Mouse (Mus musculus) common myeloid progenitor, adult 5-6 weeks (primary cell): ENCODE measurements around the gene Faf1. TPM values are rescaled to one million over a fixed set of nuclear protein-coding genes. Genes with fewer than 3 reads are reported as not detected.

ENCODE experiments used
- ATAC-seq: replicated peaks from 2 replicates; pipeline ENCODE4 v1.8.0; 2016; ENCODE audit warnings: low read depth, mild to moderate bottlenecking, moderate TSS enrichment, inconsistent platforms; ENCODE audit not compliant: poor library complexity, severe bottlenecking
- total RNA-seq: library from RNA; stranded (forward); fragments of 200-1000, 187-1606 nt; gene quantifications from 2 replicates; pipeline ENCODE4 v1.2.3, GENCODE M21; 2017

Faf1 gene
- total RNA-seq: 59.8 and 74.9 TPM in 2 replicates

DNA sequence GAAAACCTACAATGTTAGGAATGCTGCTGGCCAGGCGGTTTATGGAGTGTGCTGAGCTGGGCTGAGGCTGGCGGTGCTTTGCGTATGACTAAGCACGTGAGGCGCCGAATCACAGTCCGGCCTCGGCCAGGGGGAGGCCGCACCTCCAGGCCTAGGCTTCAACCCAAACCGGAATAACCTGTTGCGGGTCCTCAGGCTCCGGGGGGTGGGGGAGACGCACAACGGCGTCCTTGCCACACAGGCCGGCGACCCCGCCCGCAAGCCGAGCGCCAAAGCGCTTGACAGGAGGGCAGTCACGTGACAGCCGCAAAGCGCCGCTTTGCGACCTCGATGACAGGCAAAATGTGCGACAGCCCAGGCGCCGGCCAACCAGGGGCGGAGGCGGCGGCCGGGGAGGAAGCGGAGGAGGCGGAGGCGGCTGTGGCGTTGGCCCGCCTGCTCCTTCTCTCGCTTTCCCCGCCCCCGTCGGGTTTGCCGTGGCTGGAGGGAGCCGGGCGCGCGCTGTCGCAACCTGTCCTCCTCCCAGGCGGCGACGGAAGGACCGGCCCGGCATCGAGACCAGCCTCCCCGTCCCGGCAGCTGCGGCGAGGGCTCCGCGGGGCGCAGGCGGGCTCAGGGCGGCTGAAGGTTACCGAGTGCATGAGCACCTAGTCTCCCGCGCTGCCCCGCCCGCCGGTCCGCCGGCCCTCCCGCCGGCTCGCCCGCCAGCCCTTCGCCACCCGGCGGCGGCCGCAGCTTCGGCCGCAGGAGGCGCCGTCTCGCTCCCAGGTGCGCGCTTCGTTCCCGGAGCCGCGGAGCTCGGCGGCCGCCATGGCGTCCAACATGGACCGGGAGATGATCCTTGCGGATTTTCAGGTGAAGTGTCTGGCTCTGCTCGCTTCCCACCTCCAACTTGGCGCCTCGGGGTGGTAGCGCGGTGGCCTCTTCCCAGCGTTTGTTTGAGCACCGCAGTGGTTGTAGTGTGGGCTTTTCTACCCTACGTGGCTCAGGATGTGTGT lies at the start of gene Faf1:
Faf1 (plus strand) TSS at position 371 of the 998 bp plus-strand sequence.
- peak; percentile 97 for ATAC-seq

DNA sequence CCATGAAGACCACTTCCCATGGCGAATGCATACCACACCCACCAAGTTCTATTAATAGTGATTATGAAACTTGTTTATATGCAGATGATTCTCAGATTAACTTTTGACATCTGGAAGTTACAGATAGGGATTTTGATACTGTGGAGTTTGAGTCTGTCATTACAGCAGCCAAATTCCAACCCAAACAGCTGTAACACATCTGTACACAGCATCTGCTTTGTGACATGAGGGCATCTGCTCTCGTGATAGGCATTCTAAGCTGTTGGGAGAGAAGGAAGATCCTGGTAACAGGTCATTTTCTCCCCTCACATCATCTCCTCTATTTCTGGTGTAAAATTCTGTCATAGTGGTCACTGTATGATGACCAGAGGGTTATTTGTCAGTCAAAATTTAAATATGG lies 46.2 kb upstream of the Faf1 start:
- no peak for ATAC-seq

DNA sequence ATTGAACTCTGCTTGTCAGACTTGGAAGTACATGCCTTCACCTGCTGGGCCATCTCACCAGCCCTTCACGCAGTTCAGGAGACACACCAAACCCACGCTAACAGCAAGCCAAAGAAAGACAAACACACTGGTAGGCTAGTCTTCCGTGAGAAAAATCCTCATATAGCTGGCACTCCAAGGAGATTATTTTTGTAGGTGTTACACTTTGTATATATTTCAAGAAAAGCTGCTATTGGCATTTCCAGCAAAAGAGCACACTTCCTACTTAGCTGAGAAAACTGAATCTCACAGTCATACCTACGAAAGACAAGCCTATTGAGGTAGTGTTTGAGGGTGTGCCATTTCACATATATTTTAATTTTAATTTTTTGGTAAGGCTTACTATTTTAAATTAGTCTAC lies 45.4 kb upstream of the Faf1 start:
- ATAC-seq: no peak

GRCm38 (mm10) chr4:109634971-109635370 lies 41.4 kb upstream of the Faf1 start:
- peak; percentile 60; the same call in 1 of the 2 replicates for ATAC-seq

- peak; percentile 52; the same call in 1 of the 2 replicates for ATAC-seq
These were observed 37.0 kb upstream of the Faf1 start for GRCm38 (mm10) chr4:109639356-109639755.

DNA sequence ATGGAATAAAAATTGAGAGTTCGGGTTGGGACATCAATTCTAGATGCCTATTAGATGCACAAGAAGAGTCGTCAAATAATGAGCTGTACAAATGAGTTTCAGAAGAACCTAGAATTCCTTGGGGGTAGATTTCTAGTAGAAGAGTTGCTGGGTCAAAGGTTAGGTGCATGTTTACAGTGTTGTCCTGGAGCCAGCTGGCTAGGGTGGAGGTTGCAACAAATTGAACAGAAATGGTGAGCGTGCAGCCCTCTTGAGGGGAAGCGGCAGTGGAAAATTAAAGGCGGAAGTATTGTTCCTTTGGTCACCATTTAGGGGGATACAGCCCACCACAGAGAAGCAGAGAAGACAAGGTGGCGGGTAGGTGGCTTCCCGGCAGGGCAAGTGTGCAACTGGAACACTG lies 36.2 kb upstream of the Faf1 start:
- no peak for ATAC-seq

GRCm38 (mm10) chr4:109641451-109641850 lies 34.9 kb upstream of the Faf1 start:
- ATAC-seq: no peak

DNA sequence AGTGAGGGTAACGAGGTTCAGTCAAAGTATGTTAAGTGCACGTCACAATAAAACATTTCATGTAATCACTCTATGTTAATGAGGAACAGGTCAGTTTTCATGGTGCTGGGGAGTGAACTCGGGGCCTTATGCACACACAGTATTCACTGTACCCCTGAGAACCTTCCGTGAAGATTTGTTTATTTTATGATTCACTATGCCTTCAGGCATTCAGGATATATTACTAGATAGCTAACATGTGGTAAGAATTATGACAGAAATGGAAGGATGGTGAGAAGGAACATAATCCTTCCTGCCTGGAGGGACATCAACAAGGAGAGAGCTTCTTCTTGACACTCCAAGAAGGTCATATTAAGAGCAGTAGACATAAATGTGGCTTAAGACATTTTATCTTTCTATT lies 29.1 kb upstream of the Faf1 start:
- no peak for ATAC-seq

DNA sequence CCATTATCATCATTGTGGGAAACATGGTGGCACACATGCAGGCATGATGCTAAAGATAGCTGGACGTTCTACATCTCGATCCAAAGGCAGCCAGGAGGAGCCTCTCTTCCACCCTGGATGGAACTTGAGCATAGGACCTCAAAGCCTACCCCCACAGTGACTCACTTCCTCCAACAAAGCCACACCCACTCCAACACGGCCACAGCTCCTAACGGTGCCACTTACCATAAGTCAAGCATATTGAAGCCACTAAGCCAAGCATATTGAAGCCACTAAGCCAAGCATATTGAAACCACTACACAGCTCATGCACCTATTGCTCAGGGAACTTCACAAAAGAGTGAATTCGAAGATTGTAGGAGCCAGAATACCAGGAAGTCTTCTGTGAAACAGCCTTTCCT lies 27.1 kb upstream of the Faf1 start:
- no peak for ATAC-seq

- no peak for ATAC-seq
These were observed 23.1 kb upstream of the Faf1 start for GRCm38 (mm10) chr4:109653251-109653650.

DNA sequence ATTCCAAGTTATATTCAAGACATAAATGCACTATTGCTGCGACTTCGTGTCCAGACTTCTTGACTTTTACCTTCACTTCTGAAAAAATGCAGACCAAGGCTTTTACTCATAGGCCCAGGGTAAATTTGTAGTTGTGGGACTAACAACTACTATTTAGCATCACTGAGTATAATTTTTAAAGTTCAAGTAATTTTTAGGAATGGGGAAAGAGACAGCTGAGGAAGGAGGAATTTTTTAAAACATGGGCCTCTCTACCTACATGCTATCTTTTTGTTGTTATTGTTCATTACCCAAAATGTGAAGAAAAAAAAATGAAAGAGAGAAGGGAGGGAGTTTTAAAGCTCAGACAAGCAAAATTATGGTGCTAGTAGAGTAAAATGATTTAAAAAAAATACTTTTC lies 21.7 kb upstream of the Faf1 start:
- ATAC-seq: no peak

GRCm38 (mm10) chr4:109655738-109656137 lies 20.6 kb upstream of the Faf1 start:
- no peak for ATAC-seq

DNA sequence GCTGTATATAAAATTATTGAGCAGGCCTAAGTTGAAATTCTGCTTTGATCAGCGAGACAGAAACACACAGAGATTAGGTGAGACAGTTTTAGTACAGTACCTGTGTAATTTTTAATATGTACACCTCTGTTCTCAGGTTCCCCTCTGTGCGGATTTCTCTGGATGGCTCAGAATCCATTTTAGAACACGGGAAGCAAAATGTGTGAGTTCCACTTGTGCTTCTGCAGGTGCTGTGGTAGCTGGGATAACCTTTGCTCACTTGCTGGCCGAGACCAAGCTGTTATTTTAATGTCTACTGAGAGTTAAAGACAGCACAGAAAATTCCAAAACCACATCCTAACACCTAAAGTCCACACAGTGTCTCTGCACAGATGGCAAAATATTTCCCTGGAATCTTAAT lies 20.1 kb upstream of the Faf1 start:
- ATAC-seq: no peak

- ATAC-seq: peak; percentile 78
These were observed 19.2 kb upstream of the Faf1 start for GRCm38 (mm10) chr4:109657021-109657850.

GRCm38 (mm10) chr4:109657851-109658500 lies 18.4 kb upstream of the Faf1 start:
- peak; percentile 19; the same call in 1 of the 2 replicates for ATAC-seq

GRCm38 (mm10) chr4:109658826-109659225 lies 17.6 kb upstream of the Faf1 start:
- ATAC-seq: no peak

- no peak for ATAC-seq
These were observed 16.8 kb upstream of the Faf1 start for GRCm38 (mm10) chr4:109659571-109659970.

DNA sequence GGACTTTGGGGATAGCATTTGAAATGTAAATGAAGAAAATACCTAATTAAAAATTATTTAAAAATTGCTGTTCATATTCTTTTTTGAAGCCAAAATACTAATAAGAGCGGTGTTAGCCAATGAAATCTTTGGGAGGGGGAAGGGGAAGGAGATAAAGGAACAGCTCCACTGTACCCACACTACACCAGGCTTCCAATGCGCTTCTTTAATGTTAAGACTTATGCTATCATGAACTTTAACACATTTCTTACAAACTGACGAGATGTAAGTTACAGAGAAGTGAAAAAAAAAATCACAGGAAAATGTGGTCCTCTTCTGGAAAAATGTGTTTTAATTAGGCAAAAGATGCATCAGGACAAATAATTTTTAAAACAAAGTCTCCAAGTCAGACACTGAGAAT lies 15.8 kb upstream of the Faf1 start:
- no peak for ATAC-seq

DNA sequence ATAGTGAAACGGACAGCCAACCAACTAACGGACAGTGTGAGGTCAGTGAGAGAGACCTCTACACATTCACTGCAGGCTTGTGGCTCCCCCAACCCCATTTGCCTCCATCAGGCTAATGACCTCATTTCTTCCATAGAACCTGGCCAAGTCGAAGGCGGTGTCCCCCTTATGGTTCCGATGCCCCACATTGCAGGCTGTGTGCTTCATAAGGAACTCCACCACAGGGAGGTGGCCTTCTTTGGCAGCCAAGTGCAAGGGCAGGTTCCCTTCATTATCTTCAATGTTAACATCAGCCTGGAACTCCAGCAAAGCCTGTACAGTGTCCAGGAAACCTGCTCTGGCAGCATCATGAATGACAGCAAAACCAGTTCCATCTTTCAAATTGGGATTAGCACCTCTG lies 15.2 kb upstream of the Faf1 start:
- ATAC-seq: no peak

DNA sequence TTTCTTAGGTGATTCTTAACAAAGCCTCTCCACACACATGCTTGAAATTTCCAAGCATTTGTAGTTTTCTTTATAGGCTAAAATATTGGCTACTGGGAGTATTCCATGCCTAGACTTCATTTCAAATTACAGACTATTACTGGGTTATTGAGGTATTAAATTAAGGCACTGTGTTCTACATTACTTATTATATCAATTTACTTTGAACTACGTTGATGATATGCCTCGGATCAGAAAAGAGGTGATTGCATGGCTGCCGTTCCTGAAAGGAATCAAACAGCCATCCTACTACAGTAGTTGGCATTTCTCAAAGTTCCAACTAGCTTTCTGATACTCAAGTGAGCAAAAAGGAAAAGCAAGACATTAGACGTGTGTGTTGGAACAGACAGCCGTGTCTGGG lies 14.1 kb upstream of the Faf1 start:
- ATAC-seq: no peak
